Mouse (Mus musculus) limb, embryonic 12.5 days (tissue): ENCODE measurements around the gene Samd13. TPM values are rescaled to one million over a fixed set of nuclear protein-coding genes. Genes with fewer than 3 reads are reported as not detected.

Source experiments
- ATAC-seq: fragments of 200-750 bp; cut with Nextera tagmentation; 2 replicates; pipeline ENCODE4 v1.8.0; 2017; ENCODE audit warnings: low read depth, moderate TSS enrichment; ENCODE audit not compliant: insufficient number of reproducible peaks, insufficient read depth, low FRiP score, low TSS enrichment
- H3K27ac ChIP-seq: fragments of 300-500 bp; sonication (generic); 2 replicates; pipeline ENCODE4 v1.5.1; 2016; ENCODE audit warnings: mild to moderate bottlenecking, moderate library complexity
- H3K27me3 ChIP-seq: fragments of 300-500 bp; sonication (generic); 2 replicates; pipeline ENCODE4 v1.6.1; 2016; ENCODE audit warnings: mild to moderate bottlenecking, moderate library complexity
- H3K36me3 ChIP-seq: fragments of 300-500 bp; sonication (generic); 2 replicates; pipeline ENCODE4 v1.6.1; 2016; ENCODE audit warnings: mild to moderate bottlenecking, moderate library complexity
- H3K4me1 ChIP-seq: fragments of 300-500 bp; sonication (generic); replicated peaks from 2 replicates; pipeline ENCODE4 v1.6.1; 2016
- H3K4me2 ChIP-seq: fragments of 300-500 bp; sonication (generic); 2 replicates; pipeline ENCODE4 v1.6.1; 2016; ENCODE audit warnings: mild to moderate bottlenecking, moderate library complexity
- H3K4me3 ChIP-seq: fragments of 300-500 bp; sonication (generic); replicated peaks from 2 replicates; pipeline ENCODE4 v1.5.1; 2016; ENCODE audit warnings: mild to moderate bottlenecking
- H3K9ac ChIP-seq: fragments of 300-500 bp; sonication (generic); replicated peaks from 2 replicates; pipeline ENCODE4 v1.6.1; 2016; ENCODE audit warnings: mild to moderate bottlenecking, moderate library complexity
- H3K9me3 ChIP-seq: fragments of 300-500 bp; sonication (generic); 2 replicates; pipeline ENCODE4 v1.6.1; 2016; ENCODE audit warnings: mild to moderate bottlenecking, moderate library complexity
- WGBS: fragments of 180-500 bp; shearing (Covaris S2); methylation state at CpG from one replicate; pipeline ENCODE4 v1.1.7; 2016; 5-methylcytosine and 5-hydroxymethylcytosine counted together
- polyA plus RNA-seq: library from polyadenylated mRNA; unstranded; fragments of >200 nt; fragmentation: Nextera tagmentation; extraction: Ambion mirVana; gene quantifications from 2 replicates; pipeline ENCODE4 v1.2.1, GENCODE M21; 2016

Samd13 gene
- polyA plus RNA-seq, 1 experiment from 2014 or later, result 1.4 TPM

- Histone ChIP-seq H3K9me3 (no peaks in the 10 kb centered on the region), H3K27ac (no peak within 1 kb of the TSS), H3K27me3 (no peaks in the 10 kb centered on the region), H3K4me1 (no peaks in the 10 kb centered on the region), H3K4me3 (no peak within 1 kb of the TSS), H3K36me3 (no peaks in the 10 kb centered on the region), H3K9ac (no peak within 1 kb of the TSS), H3K4me2 (no peak within 1 kb of the TSS)
- no peak for ATAC-seq
- WGBS, result 88% methylated on average over 4 of the region's 4 CpGs
These were observed 69.9 kb downstream of the Samd13 start, which contains the start of gene Dnase2b for GRCm38 (mm10) chr3:146615496-146615895. Dnase2b (minus strand) TSS chr3:146615596.

- WGBS, result 88% methylated on average over 4 of the region's 4 CpGs
- Histone ChIP-seq H3K9me3 (no peaks in the 10 kb centered on the region), H3K4me3 (no peak overlapping the region), H3K4me1 (no peaks in the 10 kb centered on the region), H3K27ac (no peak overlapping the region), H3K36me3 (no peaks in the 10 kb centered on the region), H3K4me2 (no peak overlapping the region), H3K27me3 (no peaks in the 10 kb centered on the region), H3K9ac (no peak overlapping the region)
- ATAC-seq, result no peak
These were observed 73.6 kb downstream of the Samd13 start for GRCm38 (mm10) chr3:146611821-146612220.

GRCm38 (mm10) chr3:146611261-146611660 is 74.1 kb downstream of the Samd13 start:
- no peak overlapping the region for H3K4me3 ChIP-seq
- no peaks in the 10 kb centered on the region for H3K9me3 ChIP-seq
- H3K4me2 ChIP-seq, result no peak overlapping the region
- no peaks in the 10 kb centered on the region for H3K4me1 ChIP-seq
- WGBS, result 86% methylated on average over 4 of the region's 4 CpGs
- ATAC-seq, result no peak
- no peak overlapping the region for H3K9ac ChIP-seq
- no peaks in the 10 kb centered on the region for H3K27me3 ChIP-seq
- no peak overlapping the region for H3K27ac ChIP-seq
- no peaks in the 10 kb centered on the region for H3K36me3 ChIP-seq

- Histone ChIP-seq H3K4me2 (no peak overlapping the region), H3K9ac (no peak overlapping the region), H3K36me3 (no peaks in the 10 kb centered on the region), H3K27me3 (no peaks in the 10 kb centered on the region), H3K9me3 (no peaks in the 10 kb centered on the region), H3K27ac (no peak overlapping the region), H3K4me1 (no peaks in the 10 kb centered on the region), H3K4me3 (no peak overlapping the region)
- ATAC-seq, result no peak
- WGBS, result 85% methylated on average over 10 of the region's 10 CpGs
These were observed 75.1 kb downstream of the Samd13 start for GRCm38 (mm10) chr3:146610322-146610721.

GRCm38 (mm10) chr3:146607368-146607767 is 78.0 kb downstream of the Samd13 start:
- no peak for ATAC-seq
- Histone ChIP-seq H3K9ac (no peak overlapping the region), H3K9me3 (no peaks in the 10 kb centered on the region), H3K4me3 (no peak overlapping the region), H3K36me3 (no peaks in the 10 kb centered on the region), H3K4me2 (no peak overlapping the region), H3K27me3 (no peaks in the 10 kb centered on the region), H3K27ac (no peak overlapping the region), H3K4me1 (no peaks in the 10 kb centered on the region)
- WGBS, result 48% methylated on average over 1 of the region's 1 CpGs

- Histone ChIP-seq H3K4me1 (no peaks in the 10 kb centered on the region), H3K27ac (no peak overlapping the region), H3K4me3 (no peak overlapping the region), H3K36me3 (no peaks in the 10 kb centered on the region), H3K4me2 (no peak overlapping the region), H3K9me3 (no peaks in the 10 kb centered on the region), H3K9ac (no peak overlapping the region), H3K27me3 (no peaks in the 10 kb centered on the region)
- ATAC-seq, result no peak
- 81% methylated on average over 9 of the region's 9 CpGs for WGBS
These were observed 80.7 kb downstream of the Samd13 start for GRCm38 (mm10) chr3:146604647-146605046.

- Histone ChIP-seq H3K27ac (no peak overlapping the region), H3K27me3 (no peaks in the 10 kb centered on the region), H3K9me3 (no peaks in the 10 kb centered on the region), H3K9ac (no peak overlapping the region), H3K4me1 (no peaks in the 10 kb centered on the region), H3K4me3 (no peak overlapping the region), H3K4me2 (no peak overlapping the region), H3K36me3 (no peaks in the 10 kb centered on the region)
- 93% methylated on average over 3 of the region's 3 CpGs for WGBS
- no peak for ATAC-seq
These were observed 82.9 kb downstream of the Samd13 start for GRCm38 (mm10) chr3:146602531-146602930.

GRCm38 (mm10) chr3:146601205-146601604 is 84.2 kb downstream of the Samd13 start:
- Histone ChIP-seq H3K9ac (no peak overlapping the region), H3K4me3 (no peak overlapping the region), H3K9me3 (no peaks in the 10 kb centered on the region), H3K27me3 (no peaks in the 10 kb centered on the region), H3K4me2 (no peak overlapping the region), H3K4me1 (no peaks in the 10 kb centered on the region), H3K36me3 (no peaks in the 10 kb centered on the region), H3K27ac (no peak overlapping the region)
- ATAC-seq, result no peak
- 92% methylated on average over 2 of the region's 2 CpGs for WGBS

- 88% methylated on average over 6 of the region's 6 CpGs for WGBS
- H3K27ac ChIP-seq, result no peak overlapping the region
These were observed 86.0 kb downstream of the Samd13 start for GRCm38 (mm10) chr3:146599198-146599900.

GRCm38 (mm10) chr3:146598411-146598810 is 87.0 kb downstream of the Samd13 start:
- 76% methylated on average over 6 of the region's 6 CpGs for WGBS
- no peaks in the 10 kb centered on the region for H3K4me1 ChIP-seq
- no peak overlapping the region for H3K4me2 ChIP-seq
- no peak for ATAC-seq
- no peak overlapping the region for H3K27ac ChIP-seq
- no peaks in the 10 kb centered on the region for H3K36me3 ChIP-seq
- no peak overlapping the region for H3K9ac ChIP-seq
- H3K9me3 ChIP-seq, result no peaks in the 10 kb centered on the region
- no peaks in the 10 kb centered on the region for H3K27me3 ChIP-seq
- H3K4me3 ChIP-seq, result no peak overlapping the region

More at GRCm38 (mm10) chr3:146599198-146599900, 86.0 kb downstream of the Samd13 start:
- Histone ChIP-seq H3K4me2 (no peak overlapping the region), H3K36me3 (no peaks in the 10 kb centered on the region), H3K9ac (no peak overlapping the region), H3K9me3 (no peaks in the 10 kb centered on the region), H3K4me3 (no peak overlapping the region), H3K27me3 (no peaks in the 10 kb centered on the region), H3K4me1 (no peaks in the 10 kb centered on the region)
- ATAC-seq, result no peak

GRCm38 (mm10) chr3:146596864-146597263 is 88.5 kb downstream of the Samd13 start:
- no peak overlapping the region for H3K4me3 ChIP-seq
- no peaks in the 10 kb centered on the region for H3K4me1 ChIP-seq
- no peak overlapping the region for H3K4me2 ChIP-seq
- H3K9ac ChIP-seq, result no peak overlapping the region
- H3K9me3 ChIP-seq, result no peaks in the 10 kb centered on the region
- WGBS, result 91% methylated on average over 7 of the region's 7 CpGs
- no peaks in the 10 kb centered on the region for H3K36me3 ChIP-seq
- H3K27me3 ChIP-seq, result no peaks in the 10 kb centered on the region
- H3K27ac ChIP-seq, result no peak overlapping the region
- no peak for ATAC-seq

- Histone ChIP-seq H3K27ac (no peak overlapping the region), H3K9ac (no peak overlapping the region), H3K36me3 (no peaks in the 10 kb centered on the region), H3K9me3 (no peaks in the 10 kb centered on the region), H3K27me3 (no peaks in the 10 kb centered on the region), H3K4me1 (no peaks in the 10 kb centered on the region), H3K4me3 (no peak overlapping the region), H3K4me2 (no peak overlapping the region)
- 85% methylated on average over 8 of the region's 8 CpGs for WGBS
- no peak for ATAC-seq
These were observed 89.0 kb downstream of the Samd13 start for GRCm38 (mm10) chr3:146596387-146596786.
